Mouse (Mus musculus): Measurements from ENCODE around the gene Dnaja1.

Dnaja1 gene

GRCm38 (mm10) chr4:40722011-40722666 lies at the start of gene Dnaja1:
Dnaja1 (plus strand) TSS chr4:40722150.
- CTCF ChIA-PET: no interaction called here

GRCm38 (mm10) chr4:40673526-40673925 lies 48.4 kb upstream of the Dnaja1 start:
- CTCF ChIA-PET: no interaction called here

GRCm38 (mm10) chr4:40676338-40676737 lies 45.6 kb upstream of the Dnaja1 start:
- CTCF ChIA-PET: no interaction called here

GRCm38 (mm10) chr4:40677132-40677531 lies 44.8 kb upstream of the Dnaja1 start:
- CTCF ChIA-PET: interaction anchor here (0.7 kb wide), 1 partner anchor 13 kb away, joined by 4 read pairs; no protein-coding TSS in a partner anchor

GRCm38 (mm10) chr4:40680250-40680860 lies 41.6 kb upstream of the Dnaja1 start:
- CTCF ChIA-PET: interaction anchor here (0.5 to 0.7 kb wide), 3 partner anchors 382 to 527 kb away, joined by 3 to 12 read pairs (median 5); no protein-coding TSS in a partner anchor

- CTCF ChIA-PET: interaction anchor here (0.8 kb wide), 1 partner anchor 19 kb away, joined by 3 read pairs; no protein-coding TSS in a partner anchor
Observed at GRCm38 (mm10) chr4:40681908-40682307, 40.0 kb upstream of the Dnaja1 start.

- CTCF ChIA-PET: no interaction called here
Observed at GRCm38 (mm10) chr4:40682359-40682758, 39.6 kb upstream of the Dnaja1 start.

GRCm38 (mm10) chr4:40683306-40683705 lies 38.6 kb upstream of the Dnaja1 start:
- CTCF ChIA-PET: no interaction called here

GRCm38 (mm10) chr4:40691100-40691499 lies 30.9 kb upstream of the Dnaja1 start:
- CTCF ChIA-PET: no interaction called here

- CTCF ChIA-PET: interaction anchor here (0.6 kb wide), 1 partner anchor 12 kb away, joined by 3 read pairs; no protein-coding TSS in a partner anchor
Observed at GRCm38 (mm10) chr4:40697059-40697458, 24.9 kb upstream of the Dnaja1 start.

GRCm38 (mm10) chr4:40700216-40700615 lies 21.7 kb upstream of the Dnaja1 start:
- CTCF ChIA-PET: interaction anchor here (0.7 kb wide), 1 partner anchor 19 kb away, joined by 3 read pairs; no protein-coding TSS in a partner anchor

- CTCF ChIA-PET: interaction anchor here (1.3 kb wide), 1 partner anchor 18 kb away, joined by 4 read pairs; no protein-coding TSS in a partner anchor
Observed at GRCm38 (mm10) chr4:40701796-40702195, 20.2 kb upstream of the Dnaja1 start.

- CTCF ChIA-PET: interaction anchor here (0.7 to 1.3 kb wide), 3 partner anchors 17 to 1039 kb away, joined by 3 to 5 read pairs (median 4); no protein-coding TSS in a partner anchor
Observed at GRCm38 (mm10) chr4:40702797-40703709, 18.9 kb upstream of the Dnaja1 start, which contains the start of gene Aptx. Aptx (minus strand) TSS chr4:40703194.

- CTCF ChIA-PET: interaction anchor here (0.7 kb wide), 2 partner anchors 486 to 1038 kb away, joined by 3 to 5 read pairs; no protein-coding TSS in a partner anchor
Observed at GRCm38 (mm10) chr4:40703710-40704275, 18.2 kb upstream of the Dnaja1 start.

GRCm38 (mm10) chr4:40717141-40717540 lies 4.8 kb upstream of the Dnaja1 start:
- CTCF ChIA-PET: no interaction called here

- CTCF ChIA-PET: no interaction called here
Observed at GRCm38 (mm10) chr4:40720910-40721309, 1.0 kb upstream of the Dnaja1 start.

- CTCF ChIA-PET: no interaction called here
Observed at GRCm38 (mm10) chr4:40722687-40723460, 924 bp downstream of the Dnaja1 start.

- CTCF ChIA-PET: no interaction called here
Observed at GRCm38 (mm10) chr4:40725141-40725540, 3.2 kb downstream of the Dnaja1 start.

- CTCF ChIA-PET: no interaction called here
Observed at GRCm38 (mm10) chr4:40725554-40725953, 3.6 kb downstream of the Dnaja1 start.

- CTCF ChIA-PET: interaction anchor here (0.7 kb wide), 1 partner anchor 126 kb away, joined by 4 read pairs; no protein-coding TSS in a partner anchor
Observed at GRCm38 (mm10) chr4:40727247-40727646, 5.3 kb downstream of the Dnaja1 start.

GRCm38 (mm10) chr4:40731262-40731661 lies 9.3 kb downstream of the Dnaja1 start:
- CTCF ChIA-PET: no interaction called here

Data from spleen, embryonic (tissue).